Mouse (Mus musculus) adrenal gland, postnatal 14 days (tissue): ENCODE data around the gene Mark4. TPM values are rescaled to one million over a fixed set of nuclear protein-coding genes. Genes with fewer than 3 reads are reported as not detected.

Experiments used
- DNase-seq: peaks from one replicate; pipeline ENCODE4 v3.0.0; 2021; ENCODE audit warnings: mixed read lengths
- total RNA-seq: library from RNA; stranded (reverse); gene quantifications from 2 replicates; pipeline ENCODE4 v1.2.3, GENCODE M21; 2021

The Mark4 gene
- total RNA-seq, 1 experiment from 2014 or later: 45.2 TPM

- DNase-seq: no peak
Measured at GRCm38 (mm10) chr7:19470308-19470707, 11.7 kb upstream of the Mark4 start.

- no peak for DNase-seq
Measured at GRCm38 (mm10) chr7:19469404-19469803, 10.8 kb upstream of the Mark4 start.

DNA sequence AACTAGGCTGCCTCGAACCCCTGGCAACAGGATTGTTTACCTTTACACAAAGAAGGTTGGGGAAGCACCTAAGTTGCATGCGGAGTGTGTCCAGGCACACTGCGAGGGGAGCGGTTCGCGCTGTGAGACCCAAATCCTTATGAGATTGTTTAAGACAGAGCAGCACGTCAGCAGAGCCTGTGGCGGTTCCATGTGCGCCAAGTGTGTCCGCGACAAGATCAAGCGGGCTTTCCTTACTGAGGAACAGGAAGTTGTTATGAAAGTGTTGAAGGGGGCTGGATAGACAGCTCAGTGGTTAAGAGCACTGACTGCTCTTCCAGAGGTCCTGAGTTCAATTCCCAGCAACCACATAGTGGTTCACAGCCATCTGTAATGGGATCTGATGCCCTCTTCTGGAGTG, 9.7 kb upstream of the Mark4 start:
- DNase-seq: no peak

- DNase-seq: no peak
Measured at GRCm38 (mm10) chr7:19467638-19468037, 9.0 kb upstream of the Mark4 start.

- DNase-seq: no peak
Measured at GRCm38 (mm10) chr7:19466602-19467145, 8.1 kb upstream of the Mark4 start.

DNA sequence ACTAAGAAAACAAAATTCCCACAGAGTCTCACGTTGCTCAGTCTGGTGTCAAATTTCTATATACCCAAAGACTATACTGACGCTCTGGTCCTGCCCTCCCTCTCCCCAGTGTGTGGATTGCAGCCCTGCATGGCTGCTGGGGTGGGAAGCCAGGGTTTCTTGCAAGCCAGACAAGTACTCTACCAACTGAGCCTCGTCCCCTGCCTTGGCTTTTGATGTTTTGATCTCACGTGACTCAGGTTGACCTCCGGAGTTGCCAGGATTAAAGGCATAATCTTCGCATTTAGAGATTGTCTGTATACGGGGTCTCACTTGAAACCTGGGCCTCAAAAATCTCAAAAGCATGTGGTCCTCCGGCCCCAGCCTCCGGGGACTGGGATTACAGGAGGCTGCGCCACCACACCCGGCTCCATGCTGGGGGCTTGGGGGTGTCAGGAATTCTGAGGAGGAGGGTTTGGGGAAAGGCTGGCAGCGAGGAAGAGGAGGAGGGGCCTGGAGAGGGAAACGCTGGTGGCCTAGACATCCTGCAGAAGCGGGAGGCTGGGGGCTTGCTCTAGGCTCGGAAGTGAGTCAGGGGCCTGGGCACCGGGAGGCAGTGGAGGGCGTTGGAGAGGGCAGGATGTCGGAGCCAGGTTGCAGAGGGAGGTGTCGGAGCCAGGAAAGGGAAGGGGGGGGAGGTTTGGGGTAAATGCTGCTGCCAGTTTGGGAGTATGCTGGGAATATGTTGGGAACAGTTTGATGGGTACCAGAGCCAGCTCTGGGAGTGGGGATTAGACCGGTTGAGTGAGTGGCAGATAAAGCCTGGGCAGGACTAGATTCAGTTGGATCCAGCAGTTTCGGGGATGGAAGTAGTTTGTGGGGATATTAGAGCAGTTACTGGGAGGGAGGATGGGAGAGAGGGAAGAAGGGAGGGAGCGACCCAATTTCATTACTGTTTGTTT, 6.0 kb upstream of the Mark4 start:
- peak; percentile 63 for DNase-seq

- DNase-seq: no peak
Measured at GRCm38 (mm10) chr7:19462884-19463381, 4.3 kb upstream of the Mark4 start, which contains the start of gene Exoc3l2. TSS of gene Exoc3l2 (plus strand) at chr7:19463331.

DNA sequence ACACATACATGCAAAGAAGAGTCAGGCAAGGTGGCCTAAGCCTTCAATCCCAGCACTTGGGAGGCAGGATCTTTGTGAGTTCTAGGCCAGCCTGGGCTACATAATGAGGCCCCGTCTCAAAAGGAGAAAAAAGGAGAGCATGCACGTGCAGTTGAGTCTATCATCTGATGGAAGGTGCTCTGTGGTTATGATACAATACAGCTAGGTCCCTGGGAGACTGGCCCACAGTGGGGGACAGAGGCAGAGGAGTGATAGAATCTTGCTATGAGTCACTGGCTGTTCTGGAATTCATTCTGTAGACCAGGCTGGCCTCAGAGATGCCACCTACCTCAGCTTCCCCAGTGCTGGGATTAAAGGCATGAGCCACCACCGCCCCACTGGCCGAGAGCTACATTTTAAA, 3.8 kb upstream of the Mark4 start:
- no peak for DNase-seq

- DNase-seq: peak; percentile 81
Measured at GRCm38 (mm10) chr7:19461488-19461887, 2.9 kb upstream of the Mark4 start.

- DNase-seq: no peak
Measured at GRCm38 (mm10) chr7:19460500-19460899, 1.9 kb upstream of the Mark4 start.

- no peak for DNase-seq
Measured at GRCm38 (mm10) chr7:19459144-19459870, 686 bp upstream of the Mark4 start.

DNA sequence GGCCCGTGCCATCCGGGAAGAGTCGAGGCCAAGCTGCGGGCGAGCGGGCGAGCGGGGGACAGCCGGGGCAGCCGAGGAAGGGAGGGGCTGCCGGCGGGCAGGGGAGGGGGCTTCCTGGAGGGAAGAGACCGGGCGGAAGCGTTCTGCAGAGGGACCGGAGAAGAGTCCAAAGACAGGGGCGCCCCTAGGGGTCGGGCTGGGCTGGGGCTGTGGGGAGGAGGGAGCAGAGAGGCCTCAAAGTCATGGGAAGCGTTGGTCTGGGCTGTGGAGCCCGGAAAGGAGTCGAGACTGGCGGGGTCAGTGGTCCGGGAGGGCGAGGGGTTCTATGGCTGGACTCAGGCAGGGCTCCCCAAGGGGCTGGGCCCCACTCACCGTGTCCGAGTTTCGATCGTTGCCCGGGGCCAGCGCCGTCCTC, 542 bp downstream of the Mark4 start:
- DNase-seq: peak; percentile 85

DNA sequence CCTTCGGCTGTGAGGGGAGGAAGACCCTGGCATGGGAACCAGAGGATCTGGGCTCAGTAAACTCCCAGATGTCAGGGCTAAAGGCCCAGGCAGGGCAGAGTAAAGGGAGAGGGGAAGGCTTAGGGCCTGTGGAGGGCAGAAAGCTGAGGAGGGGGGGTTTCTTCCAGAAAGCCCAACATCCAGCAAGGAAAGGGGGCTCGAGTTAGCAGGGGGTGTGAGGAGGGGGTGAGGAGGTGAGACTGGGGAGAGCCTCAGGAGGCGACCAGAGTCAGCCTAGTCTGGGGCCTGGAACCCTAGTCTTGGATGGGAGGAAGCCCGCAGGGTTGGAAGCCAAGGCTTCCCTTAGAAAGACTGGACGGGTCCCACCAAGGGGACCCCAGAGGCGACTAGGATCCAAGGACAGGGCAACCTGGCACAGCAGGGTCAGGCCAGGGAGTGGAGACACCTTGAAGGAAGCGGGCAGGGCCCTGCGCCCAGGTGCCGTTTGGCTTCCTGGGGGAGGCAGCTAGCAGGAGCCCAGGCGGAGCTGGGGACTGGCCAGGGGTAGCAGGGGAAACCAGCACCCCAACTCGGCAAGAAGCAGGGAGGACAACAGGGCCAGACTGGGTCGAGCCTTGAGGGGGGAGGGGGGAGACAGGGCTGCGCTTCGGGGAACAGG, 1.1 kb downstream of the Mark4 start:
- DNase-seq: no peak

DNA sequence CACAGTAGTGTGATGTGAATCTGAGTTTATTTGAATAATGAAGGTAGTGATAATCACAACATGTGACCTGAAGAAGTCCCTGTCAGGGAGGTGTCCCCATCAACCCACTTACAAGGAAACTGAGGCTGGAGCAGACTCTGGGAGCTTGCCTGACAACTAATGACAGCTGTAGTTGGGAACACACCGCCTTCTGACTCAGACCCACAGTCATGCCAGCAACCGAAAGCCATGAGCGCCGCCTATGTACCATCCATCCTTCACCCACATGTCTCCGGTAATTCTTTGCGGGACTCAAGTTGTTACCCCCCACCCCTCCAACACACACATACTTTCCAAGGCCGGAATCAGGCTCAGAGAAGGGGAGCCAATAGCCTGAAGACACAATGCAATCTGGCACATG, 2.0 kb downstream of the Mark4 start:
- no peak for DNase-seq

DNA sequence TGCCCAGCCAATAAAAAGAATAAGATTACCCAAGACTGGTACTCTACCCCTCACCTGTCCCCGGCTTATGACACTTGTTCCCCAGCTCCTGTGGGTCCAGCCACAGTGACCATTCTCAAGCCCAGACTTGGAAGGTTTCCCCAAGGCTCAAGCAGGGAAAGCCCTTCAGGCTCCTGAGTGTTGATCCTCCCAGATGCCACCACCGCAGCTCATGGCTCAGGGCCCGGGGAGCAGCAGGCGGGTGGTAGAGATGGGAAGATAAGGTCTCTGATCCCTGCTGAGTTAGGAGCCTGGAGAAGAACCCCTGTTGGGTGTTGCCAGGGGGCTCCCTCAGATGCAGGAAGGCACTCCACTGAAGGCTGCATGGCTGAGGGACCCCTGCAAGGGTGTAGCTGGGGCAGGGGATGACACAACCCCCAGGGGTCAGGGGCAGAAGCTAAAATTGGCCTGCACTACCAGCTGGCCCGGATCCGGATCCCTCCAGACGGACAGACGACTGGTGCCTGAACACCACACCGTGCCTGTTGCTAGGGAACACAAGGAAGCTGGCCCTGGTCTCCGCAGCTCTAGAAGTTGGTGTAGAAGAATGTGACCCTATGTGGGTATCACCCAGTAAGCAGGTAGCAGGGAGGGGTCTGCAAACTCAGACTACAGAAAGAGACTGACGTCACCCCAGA, 2.7 kb downstream of the Mark4 start:
- DNase-seq: peak; percentile 55

GRCm38 (mm10) chr7:19455186-19455585, 3.4 kb downstream of the Mark4 start:
- peak; percentile 23 for DNase-seq

DNA sequence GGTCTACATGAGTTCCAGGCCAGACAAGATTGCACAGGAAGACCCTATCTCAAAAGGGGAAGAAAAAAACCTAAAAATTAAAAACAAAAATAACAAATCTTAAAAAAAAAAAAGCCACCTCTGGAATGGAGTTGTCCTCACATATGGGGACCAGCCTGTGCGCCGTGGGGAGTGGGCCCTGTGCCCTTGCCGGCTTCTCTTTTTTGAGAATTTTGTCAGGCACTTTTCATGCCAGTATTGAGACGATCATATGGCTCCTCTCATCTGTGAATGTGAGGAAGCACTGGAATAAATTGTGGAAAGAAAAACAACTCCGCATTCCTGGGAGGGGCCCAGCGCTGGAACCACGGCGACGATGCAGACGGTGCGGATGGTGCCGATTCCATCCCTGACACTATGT, 9.5 kb downstream of the Mark4 start:
- DNase-seq: no peak

DNA sequence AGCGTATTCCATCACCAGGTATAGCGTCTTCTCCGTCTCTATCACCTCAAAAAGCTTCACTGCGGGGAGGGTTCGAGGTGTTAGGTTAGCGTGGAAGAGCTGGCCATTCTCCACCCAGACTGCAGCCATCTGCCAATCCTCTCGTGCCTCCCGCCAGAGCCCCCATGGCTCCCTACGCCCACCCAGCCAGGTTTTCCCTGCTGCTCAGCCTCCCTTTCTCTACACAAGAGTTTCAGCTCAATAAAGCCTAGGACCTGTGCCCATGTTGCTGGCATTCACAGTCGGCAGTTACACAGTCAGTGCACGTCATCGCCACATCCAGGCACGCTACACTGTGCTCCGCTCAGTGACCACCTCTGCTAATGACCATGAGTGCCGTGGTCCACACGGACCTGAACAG, 10.9 kb downstream of the Mark4 start:
- DNase-seq: no peak

- DNase-seq: peak; percentile 76
Measured at GRCm38 (mm10) chr7:19444801-19445200, 13.8 kb downstream of the Mark4 start.

DNA sequence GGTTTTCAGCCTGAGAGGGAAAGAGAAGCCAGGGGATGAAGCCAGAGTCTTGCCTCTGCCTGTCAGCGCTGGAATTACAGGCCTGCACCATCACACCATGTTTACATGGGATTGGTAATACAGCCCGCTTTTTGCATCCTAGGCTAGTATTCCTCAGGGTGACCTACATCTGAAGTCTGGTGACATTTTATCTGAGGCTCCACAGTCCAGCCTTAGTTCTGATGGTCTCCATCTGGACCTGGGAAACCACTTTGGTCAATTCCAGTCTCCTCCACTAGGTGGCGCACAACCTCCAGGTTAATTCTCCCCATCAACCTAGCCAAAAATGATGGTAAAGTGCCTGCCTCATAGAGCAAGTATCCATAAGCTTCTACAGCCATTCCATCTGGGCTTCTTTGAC, 15.3 kb downstream of the Mark4 start:
- peak; percentile 91 for DNase-seq

DNA sequence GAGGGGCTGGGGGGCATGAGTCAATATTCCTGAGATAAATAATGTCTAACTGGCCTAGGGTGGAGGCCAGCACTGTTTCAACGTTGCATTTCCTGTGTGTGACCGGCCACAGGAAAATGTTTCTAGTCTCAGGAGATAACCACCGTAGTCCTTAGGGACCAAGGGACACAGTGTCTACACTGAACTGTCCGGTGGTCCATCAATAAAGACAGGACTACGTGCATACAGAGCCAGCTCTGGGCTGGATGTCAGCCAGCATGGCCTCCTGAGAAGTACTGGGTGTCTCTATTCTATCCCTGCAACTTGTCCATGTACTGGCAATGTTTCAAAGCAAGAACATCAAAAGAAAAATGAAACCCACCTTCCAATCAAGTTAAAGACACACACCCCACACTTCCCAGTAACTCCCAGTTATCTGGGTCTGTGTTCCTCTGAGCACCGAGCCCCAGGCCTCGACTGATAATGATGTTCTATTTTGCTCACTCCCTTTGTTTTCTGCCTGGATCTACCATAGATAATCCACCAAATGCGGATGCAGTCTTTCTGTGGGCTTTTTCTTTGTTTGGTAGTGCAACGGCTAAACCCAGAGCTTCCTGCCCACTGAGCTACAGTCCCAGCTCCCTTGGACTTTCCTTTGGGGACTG, 17.1 kb downstream of the Mark4 start:
- peak; percentile 37 for DNase-seq
